18 mouse cellular contexts compared by ENCODE assay signal in the genomic region with DNA sequence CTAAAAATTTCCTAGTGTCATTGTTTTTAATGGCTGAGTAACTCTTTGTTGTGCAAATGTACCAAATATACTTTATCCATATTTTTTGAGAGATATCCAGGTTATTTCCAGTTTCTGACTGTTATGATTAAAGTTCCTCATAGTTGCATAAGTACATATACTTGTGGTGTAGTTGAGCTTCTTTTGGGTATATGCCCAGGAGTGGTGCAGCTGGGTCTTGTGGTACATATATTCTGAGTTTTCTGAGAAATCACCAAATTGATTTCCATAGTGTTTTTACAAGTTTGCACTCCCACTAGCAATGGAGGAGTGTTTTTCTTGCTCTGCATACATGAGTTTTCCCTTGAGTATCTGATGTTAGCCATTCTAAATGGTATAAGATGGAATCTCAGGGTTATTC.
A peak's percentile ranks its signal among the peaks of the same experiment; 100 is the strongest.
DNase-seq lines count a peak whose midpoint lies in the region; ATAC-seq lines count a peak whose summit lies in the region.
"Had no signal": no experiment of that assay in that cellular context is flagged by ENCODE, and none has a peak within 500 bp of the region (broad histone marks: within the 10 kb centered on the region; RNA-seq: fewer than 3 reads in every experiment).

No protein-coding gene starts in this region.

- DNase-seq in frontal cortex, postnatal 10 days (ENCODE audit: low spot score in 2 of 2), result no peak
- peak; percentile 30 for DNase-seq in brain, adult 2 months (ENCODE audit: low read depth, low spot score)
- no peak for DNase-seq in lung, adult 18-20 months
- DNase-seq: adrenal gland, adult 2 months; adrenal gland, adult 8-10 months; adrenal gland, postnatal 10 days; adrenal gland, postnatal 14 days; adrenal gland, postnatal 25 days; adrenal gland, postnatal 36 days; B cell, adult 2 months; cerebellum, adult 11 months; cerebellum, adult 11-12 months; cerebellum, adult 18-20 months; cerebellum, adult 2 months had no signal

- ATAC-seq in frontal cortex, adult (ENCODE audit: low TSS enrichment), result peak; percentile 86
- ATAC-seq: activated CD4-positive, CD25-positive, alpha-beta regulatory T cell, adult 4 months; CD4-positive, CD25-positive, alpha-beta regulatory T cell, adult 4 months; Patski had no signal
